Mouse (Mus musculus) brain, embryonic 14.5 days (tissue): ENCODE results near the gene Bmper.

Experiments
- CTCF ChIP-seq: fragments of 200-500 bp; IDR thresholded peaks from 2 replicates; pipeline ENCODE4 v1.5.1; 2012; ENCODE audit warnings: inconsistent platforms, mild to moderate bottlenecking, moderate library complexity, borderline replicate concordance; ENCODE audit not compliant: insufficient read depth, insufficient read length; ENCODE audit errors: extremely low read depth
- POLR2A ChIP-seq: fragments of 200-500 bp; IDR thresholded peaks from 2 replicates; pipeline ENCODE4 v1.6.1; 2012; ENCODE audit warnings: mild to moderate bottlenecking, inconsistent platforms, borderline replicate concordance; ENCODE audit not compliant: poor library complexity, insufficient read depth, insufficient read length, severe bottlenecking; ENCODE audit errors: extremely low read depth

DNA sequence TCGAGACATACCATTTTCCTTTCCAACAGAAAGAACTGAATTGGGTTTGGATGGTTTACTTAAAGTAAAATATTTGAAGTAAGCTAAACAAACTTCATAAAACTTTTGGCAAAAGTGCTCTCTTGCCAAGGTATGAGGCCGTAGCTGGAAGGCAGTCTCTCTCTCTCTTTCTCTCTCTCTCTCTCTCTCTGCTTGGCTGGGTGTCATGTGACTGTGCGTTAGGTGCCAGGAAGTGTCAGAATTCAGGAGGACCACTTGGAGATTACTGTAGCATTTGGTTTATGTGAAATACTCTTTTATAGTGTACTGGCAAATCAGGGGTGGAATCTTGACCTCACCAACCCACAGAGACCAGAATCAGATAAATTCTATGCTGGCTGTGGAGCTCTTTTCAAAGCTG lies 162.0 kb downstream of the Bmper start:
- TF ChIP-seq CTCF (no peak), POLR2A (no peak)
